Mouse (Mus musculus) ES-E14 (cell line): ENCODE measurements around the gene Gpr183. TPM values are rescaled to one million over a fixed set of nuclear protein-coding genes. Genes with fewer than 3 reads are reported as not detected.
A peak's percentile ranks its signal among the peaks of the same experiment; 100 is the strongest.

Source experiments
- DNase-seq: peaks from one replicate; pipeline ENCODE4 v3.0.0-alpha.2; 2013; ENCODE audit warnings: low read depth, low spot score
- H3K27ac ChIP-seq: 2 replicates; pipeline ENCODE4 v1.5.1; 2012; ENCODE audit warnings: low read depth, mild to moderate bottlenecking, low read length, moderate library complexity, mixed read lengths; ENCODE audit not compliant: poor library complexity, insufficient read depth, severe bottlenecking
- H3K36me3 ChIP-seq: 2 replicates; pipeline ENCODE4 v1.6.1; 2012; ENCODE audit warnings: mild to moderate bottlenecking, low read length, moderate library complexity, mixed read lengths; ENCODE audit not compliant: control insufficient read depth, poor library complexity, insufficient read depth, severe bottlenecking
- H3K4me1 ChIP-seq, 2 experiments: fragments of 150-350 bp in 1 of 2; sonication (generic) in 1 of 2; 2 replicates each; pipeline ENCODE4 v1.6.1; 2012; ENCODE audit warnings: low read length in 2 of 2, mild to moderate bottlenecking in 1 of 2, mixed read lengths in 1 of 2; ENCODE audit not compliant: control insufficient read depth in 2 of 2, insufficient read depth in 2 of 2, poor library complexity in 1 of 2
- H3K4me3 ChIP-seq, 2 experiments: fragments of 150-350 bp in 1 of 2; sonication (generic) in 1 of 2; 2 replicates each; pipeline ENCODE4 v1.5.1; 2012; ENCODE audit warnings: low read length in 2 of 2, low read depth in 1 of 2, mild to moderate bottlenecking in 1 of 2, mixed read lengths in 1 of 2; ENCODE audit not compliant: insufficient read depth in 1 of 2, poor library complexity in 1 of 2, severe bottlenecking in 1 of 2
- H3K9ac ChIP-seq: 2 replicates; pipeline ENCODE4 v1.6.1; 2012; ENCODE audit warnings: low read depth, mild to moderate bottlenecking, low read length, mixed read lengths; ENCODE audit not compliant: poor library complexity, insufficient read depth, severe bottlenecking
- H3K9me3 ChIP-seq: fragments of 150-350 bp; sonication (generic); 2 replicates; pipeline ENCODE4 v1.6.1; 2012; ENCODE audit warnings: low read depth, mild to moderate bottlenecking, low read length; ENCODE audit not compliant: control insufficient read depth, insufficient read depth
- CHD2 ChIP-seq: IDR thresholded peaks from 2 replicates; pipeline ENCODE4 v1.6.1; 2014; ENCODE audit warnings: mild to moderate bottlenecking, low read depth, low read length, inconsistent platforms
- HCFC1 ChIP-seq: IDR thresholded peaks from 2 replicates; pipeline ENCODE4 v1.6.1; 2012; ENCODE audit warnings: low read length, inconsistent platforms, borderline replicate concordance; ENCODE audit not compliant: insufficient read depth
- MAFK ChIP-seq: IDR thresholded peaks from 2 replicates; pipeline ENCODE4 v1.6.1; 2014; ENCODE audit warnings: mild to moderate bottlenecking, low read depth, low read length, inconsistent platforms; ENCODE audit not compliant: insufficient read depth
- ZC3H11A ChIP-seq: IDR thresholded peaks from 2 replicates; pipeline ENCODE4 v1.6.1; 2012; ENCODE audit warnings: low read depth, mild to moderate bottlenecking, inconsistent platforms, low read length, borderline replicate concordance
- ZNF384 ChIP-seq: IDR thresholded peaks from 2 replicates; pipeline ENCODE4 v1.6.1; 2012; ENCODE audit warnings: low read depth, low read length, inconsistent platforms
- in situ Hi-C, 2 experiments: fragments of 600-800 bp; cut with MboI; formaldehyde crosslinking; loops; one replicate each; pipeline ENCODE4 v1.15.1; 2025; ENCODE audit warnings: low sequenced_read_pairs in 2 of 2, inconsistent platforms in 1 of 2; ENCODE audit not compliant: unreplicated experiment in 2 of 2
- total RNA-seq: library from RNA; depleted of rRNA; stranded (reverse); fragments of 300-350 nt; gene quantifications from 2 replicates; pipeline ENCODE4 v1.2.3, GENCODE M21; 2012

Gpr183 gene
- total RNA-seq, 1 experiment = 0.45 TPM

GRCm38 (mm10) chr14:121947201-121947760, 17.7 kb downstream of the Gpr183 start:
- H3K9me3 ChIP-seq = no peaks in the 10 kb centered on the region
- TF ChIP-seq MAFK (no peak), ZC3H11A (no peak), CHD2 (no peak), ZNF384 (no peak), HCFC1 (no peak)
- no peak overlapping the region for H3K27ac ChIP-seq
- in situ Hi-C loops = no loop called here
- DNase-seq = no peak
- peak overlapping the region in 1 of 2 experiments; percentile 23; a peak in 2 of 4 replicates for H3K4me3 ChIP-seq
- H3K36me3 ChIP-seq = no peaks in the 10 kb centered on the region
- H3K4me1 ChIP-seq = peaks cover 4 to 6% of the 10 kb centered on the region in 2 experiments; a peak in 3 of 4 replicates
- no peak overlapping the region for H3K9ac ChIP-seq

DNA sequence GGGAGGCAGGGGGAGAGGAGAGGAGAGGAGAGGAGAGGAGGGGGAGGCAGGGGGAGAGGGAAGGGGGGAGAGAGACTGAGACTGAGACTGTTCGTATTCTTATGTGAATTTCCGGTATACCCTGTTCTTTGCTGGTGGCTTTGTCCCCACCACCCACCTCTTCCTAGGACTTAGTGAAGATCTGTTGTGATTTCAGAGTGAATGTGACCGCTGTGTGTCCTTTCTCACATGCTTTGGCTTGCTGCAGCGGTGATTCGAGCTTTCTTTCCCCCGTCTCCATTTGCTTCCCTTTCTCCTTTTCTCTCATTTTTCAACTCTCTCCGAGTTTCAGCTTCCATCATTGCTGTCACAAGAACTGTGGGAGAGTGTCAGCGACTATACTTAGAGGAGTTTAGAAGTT, 18.3 kb downstream of the Gpr183 start:
- Histone ChIP-seq H3K27ac (no peak overlapping the region), H3K9ac (no peak overlapping the region), H3K36me3 (no peaks in the 10 kb centered on the region), H3K9me3 (no peaks in the 10 kb centered on the region), H3K4me1 (peaks cover 4 to 5% of the 10 kb centered on the region in 2 experiments; a peak in 3 of 4 replicates), H3K4me3 (peak overlapping the region in 1 of 2 experiments; percentile 23; a peak in 2 of 4 replicates)
- in situ Hi-C loops = no loop called here
- no peak for TF ChIP-seq ZNF384
- TF ChIP-seq MAFK = no peak
- no peak for TF ChIP-seq HCFC1
- no peak for TF ChIP-seq CHD2
- TF ChIP-seq ZC3H11A = no peak
- peak; percentile 31 for DNase-seq

- no peaks in the 10 kb centered on the region for H3K9me3 ChIP-seq
- in situ Hi-C loops = no loop called here
- H3K4me3 ChIP-seq = no peak overlapping the region
- peaks cover 2 to 4% of the 10 kb centered on the region in 2 experiments; a peak in 2 of 4 replicates for H3K4me1 ChIP-seq
- peak; percentile 62 for DNase-seq
- TF ChIP-seq ZNF384 (no peak), CHD2 (no peak), HCFC1 (no peak), ZC3H11A (no peak), MAFK (no peak)
- no peaks in the 10 kb centered on the region for H3K36me3 ChIP-seq
- H3K9ac ChIP-seq = no peak overlapping the region
- peak overlapping the region; percentile 32 for H3K27ac ChIP-seq
These were observed 18.9 kb downstream of the Gpr183 start for GRCm38 (mm10) chr14:121946131-121946530.

DNA sequence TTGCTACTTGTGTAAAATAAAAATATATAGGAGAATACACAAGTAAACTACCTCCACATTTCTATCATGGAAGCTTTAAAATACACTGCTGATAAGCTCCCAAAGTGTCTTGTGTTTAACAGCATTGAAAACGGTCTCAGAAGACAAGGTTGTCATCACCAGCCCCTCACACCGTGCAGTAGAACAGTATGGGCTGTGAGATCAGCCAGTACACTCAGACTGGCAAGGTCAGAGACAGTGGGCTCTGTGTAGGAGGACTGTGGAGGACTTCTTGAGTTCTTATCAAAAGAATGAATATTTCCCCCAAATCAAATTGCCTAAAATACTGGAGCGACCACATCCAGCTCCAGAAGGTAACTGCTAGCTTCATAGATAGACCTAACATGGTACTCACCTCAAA, 25.4 kb downstream of the Gpr183 start:
- H3K4me1 ChIP-seq = no peaks in the 10 kb centered on the region; a peak in 1 of 4 replicates
- TF ChIP-seq CHD2 (no peak), ZNF384 (no peak), HCFC1 (no peak), MAFK (no peak), ZC3H11A (no peak)
- no peaks in the 10 kb centered on the region for H3K9me3 ChIP-seq
- no peak overlapping the region for H3K27ac ChIP-seq
- no peaks in the 10 kb centered on the region for H3K36me3 ChIP-seq
- in situ Hi-C loops = no loop called here
- no peak for DNase-seq
- H3K9ac ChIP-seq = no peak overlapping the region
- H3K4me3 ChIP-seq = no peak overlapping the region
